Mouse (Mus musculus) monocyte, adult 5-6 weeks (primary cell): ENCODE measurements around the gene Slc12a6. TPM values are rescaled to one million over a fixed set of nuclear protein-coding genes. Genes with fewer than 3 reads are reported as not detected.
"Not testable (repeated sequence)": the region's sequence is repeated elsewhere in the genome, so short reads cannot be mapped to it uniquely, and the experiment has no call there.

ENCODE experiments used
- ATAC-seq: fragments of 153-309, 156-312 bp; replicated peaks from 2 replicates; pipeline ENCODE4 v1.8.0; 2017; ENCODE audit warnings: mild to moderate bottlenecking; ENCODE audit not compliant: low TSS enrichment, insufficient number of reproducible peaks, severe bottlenecking, poor library complexity, low FRiP score
- total RNA-seq: library from RNA; stranded (forward); fragments of 200-1000, 200-491, 200-594 nt; gene quantifications from 3 replicates; pipeline ENCODE4 v1.2.3, GENCODE M21; 2017

Slc12a6 gene
- total RNA-seq, 1 experiment from 2014 or later: 221 TPM

- no peak for ATAC-seq
Measured at GRCm38 (mm10) chr2:112259241-112259962, 6.2 kb upstream of the Slc12a6 start, which contains the start of gene Nutm1. Gene Nutm1, minus strand, starts transcription at chr2:112259291.

DNA sequence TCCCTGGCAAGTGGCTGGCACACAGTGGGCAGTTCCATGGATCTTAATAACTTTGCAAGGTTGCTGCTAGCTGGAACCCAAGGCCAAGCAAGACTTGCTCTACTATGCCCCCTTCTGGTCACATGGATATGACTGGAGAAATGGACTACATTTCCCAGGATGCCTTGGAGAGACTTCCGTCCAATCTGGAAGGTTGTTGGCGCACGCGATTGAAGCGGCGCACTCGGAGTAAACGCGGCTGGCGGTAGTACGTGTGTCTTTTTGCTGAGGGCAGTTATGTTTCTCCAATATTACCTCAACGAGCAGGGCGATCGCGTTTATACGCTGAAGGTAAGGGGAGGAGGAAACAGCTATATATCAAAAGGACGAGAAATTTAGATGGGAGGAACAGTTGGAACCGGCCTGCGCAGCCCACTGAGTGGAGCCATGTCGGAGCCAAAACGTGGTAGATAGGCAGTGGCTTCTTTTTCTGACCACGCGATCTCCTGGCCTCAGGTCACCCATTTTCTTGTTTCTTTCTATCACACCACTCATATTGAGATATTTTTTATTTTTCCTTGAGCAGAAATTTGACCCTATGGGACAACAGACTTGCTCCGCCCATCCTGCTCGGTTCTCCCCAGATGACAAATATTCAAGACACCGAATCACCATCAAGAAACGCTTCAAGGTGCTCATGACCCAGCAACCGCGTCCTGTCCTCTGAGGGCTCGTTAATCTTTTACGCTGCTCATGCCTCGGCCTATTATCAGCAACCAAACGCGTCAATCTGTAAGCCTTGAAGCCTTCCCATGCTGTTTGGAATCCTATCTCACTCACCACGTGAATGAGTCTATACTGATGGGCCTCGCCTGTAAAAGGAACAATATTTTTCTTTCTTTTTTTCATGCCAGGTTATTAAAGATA, 3.6 kb upstream of the Slc12a6 start, which contains the start of gene Nop10:
Nop10 (plus strand) TSS at position 179 of the 906 bp plus-strand sequence.
- ATAC-seq: peak; percentile 70

DNA sequence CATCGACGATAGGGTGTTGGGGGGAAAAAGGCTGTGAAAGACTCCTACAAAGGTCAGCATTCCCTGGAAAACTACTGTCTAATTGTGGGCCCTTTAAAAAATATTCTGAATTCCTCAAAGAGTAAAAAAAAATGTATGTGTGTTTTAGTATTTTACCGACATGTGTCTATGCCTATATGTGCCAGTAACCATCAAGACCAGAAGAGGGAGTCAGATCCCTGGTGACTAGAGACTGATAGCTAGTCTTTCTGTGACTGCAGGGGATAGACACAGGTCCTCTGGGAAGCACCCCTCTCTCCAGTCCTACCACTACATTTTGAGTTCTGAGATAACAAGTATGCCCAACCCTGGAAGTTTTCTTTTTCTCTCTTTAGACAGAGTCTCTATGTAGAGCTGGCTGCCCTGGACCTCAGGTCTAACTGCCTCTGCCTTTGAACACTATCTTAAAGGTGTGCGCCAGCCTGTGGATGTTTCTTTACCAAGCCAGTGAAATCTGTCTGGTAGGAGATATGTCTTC, 2.8 kb upstream of the Slc12a6 start:
- no peak for ATAC-seq

DNA sequence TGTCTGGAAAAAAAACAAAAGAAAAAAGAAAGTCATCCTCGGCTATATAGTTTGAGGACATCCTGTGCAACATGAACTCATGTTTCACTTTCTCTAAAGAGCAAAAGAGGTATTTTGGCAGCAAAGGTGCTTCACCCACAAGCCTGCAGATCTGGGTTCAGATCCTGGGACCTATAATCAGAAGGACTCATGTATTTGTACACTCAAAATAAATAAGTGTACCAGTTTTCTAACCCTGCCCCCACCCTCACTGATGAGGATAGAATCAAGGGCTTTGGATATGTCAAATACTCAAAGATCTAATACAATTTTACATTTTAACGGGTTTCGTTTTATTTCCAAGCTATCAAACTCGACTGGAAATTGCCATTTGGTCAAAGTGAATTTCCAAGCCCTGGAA, 1.3 kb upstream of the Slc12a6 start:
- ATAC-seq: no peak

DNA sequence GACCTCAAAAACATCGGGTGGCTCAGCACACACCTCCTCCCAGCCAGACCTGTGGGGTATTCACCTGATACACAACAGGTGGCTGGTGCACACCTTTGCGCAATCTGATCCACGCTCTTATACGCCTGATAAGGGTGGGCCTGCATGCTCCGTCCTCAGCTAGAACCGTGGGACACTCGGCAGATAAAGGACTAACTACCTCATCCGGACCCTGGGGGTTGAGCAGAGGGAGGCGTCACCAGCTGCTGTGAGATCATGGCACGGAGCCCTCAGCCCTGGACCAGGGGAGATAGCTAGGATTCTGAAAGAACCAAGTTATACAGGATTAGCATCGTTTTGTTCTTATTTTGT, 592 bp downstream of the Slc12a6 start, which contains the start of gene Gm21985:
Gm21985 (plus strand) TSS at position 73 of the 351 bp plus-strand sequence.
- peak; percentile 34 for ATAC-seq

- ATAC-seq: no peak
Measured at GRCm38 (mm10) chr2:112266780-112267179, 1.2 kb downstream of the Slc12a6 start.

DNA sequence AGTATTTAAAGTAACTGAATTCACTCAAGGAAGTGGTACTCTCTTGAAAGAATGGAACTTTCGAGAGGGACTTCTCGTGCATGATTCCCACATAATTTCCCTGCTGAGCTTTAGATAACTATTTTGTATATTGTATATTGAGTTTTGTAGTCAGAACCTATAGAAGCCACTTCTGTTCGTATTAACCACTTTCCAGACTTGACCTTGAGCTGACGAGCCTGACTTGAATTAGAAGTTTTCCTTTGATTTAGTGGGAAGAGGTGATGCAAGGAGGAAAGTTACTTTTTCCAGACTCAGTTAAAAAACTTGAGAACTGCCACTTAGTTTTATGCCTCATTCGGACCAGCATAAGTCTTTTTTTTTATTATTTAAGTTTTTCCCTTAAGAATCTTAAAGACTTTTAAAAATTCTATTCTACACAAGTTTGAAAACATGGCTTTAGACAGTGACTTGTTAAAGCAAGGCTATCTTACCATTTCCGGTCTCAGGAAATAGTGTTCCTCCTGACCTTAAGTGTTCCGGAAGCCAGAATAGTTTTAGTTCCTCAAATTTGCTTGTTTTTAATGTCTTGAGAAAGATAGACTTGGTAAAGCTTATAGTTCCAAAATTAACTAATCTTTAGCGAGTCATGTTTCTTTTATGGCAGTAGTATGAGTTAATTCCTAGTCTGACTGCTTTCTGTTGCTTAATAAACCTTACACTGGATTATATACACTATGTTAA, 2.1 kb downstream of the Slc12a6 start:
- peak; percentile 57 for ATAC-seq

DNA sequence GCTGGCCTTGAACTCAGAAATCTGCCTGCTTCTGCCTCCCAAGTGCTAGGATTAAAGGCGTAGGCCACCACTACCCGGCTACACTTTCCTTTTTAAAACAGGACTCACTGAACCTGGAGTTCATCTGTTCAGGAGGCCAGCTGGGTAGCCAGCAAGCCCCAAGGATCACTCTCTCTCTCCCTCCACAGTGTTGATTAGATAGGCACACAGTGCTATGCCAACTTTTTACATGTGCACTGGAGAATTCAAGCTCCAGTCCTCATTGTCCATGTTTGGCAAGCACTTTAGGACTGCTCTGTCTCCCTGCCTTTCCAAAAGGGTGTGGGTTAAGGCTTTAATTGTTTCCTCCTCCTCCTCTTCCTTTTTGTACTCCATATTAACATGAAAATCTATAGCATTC, 4.4 kb downstream of the Slc12a6 start:
- no peak for ATAC-seq

DNA sequence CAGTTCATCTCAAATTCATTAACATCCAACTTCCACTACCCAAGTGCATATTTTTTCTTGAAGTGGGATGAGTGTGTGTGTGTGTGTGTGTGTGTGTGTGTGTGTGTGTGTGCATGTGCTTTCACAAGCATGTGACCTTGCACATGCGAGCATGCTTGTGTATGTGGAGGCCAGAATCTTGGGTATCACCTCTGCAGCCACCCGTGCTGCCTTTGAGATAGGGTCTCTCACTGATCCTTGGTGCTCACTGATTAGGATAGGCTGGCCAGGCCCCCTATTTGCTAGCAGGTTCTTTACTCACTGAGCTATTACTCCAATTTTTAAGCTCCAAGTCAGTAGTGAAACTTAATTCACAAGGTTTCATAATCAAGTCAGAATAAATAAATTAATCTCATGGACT, 7.3 kb downstream of the Slc12a6 start:
- ATAC-seq: no peak

GRCm38 (mm10) chr2:112273474-112273873, 7.8 kb downstream of the Slc12a6 start:
- ATAC-seq: no peak

GRCm38 (mm10) chr2:112276870-112277269, 11.2 kb downstream of the Slc12a6 start:
- no peak for ATAC-seq

GRCm38 (mm10) chr2:112282846-112283245, 17.2 kb downstream of the Slc12a6 start:
- ATAC-seq: no peak

DNA sequence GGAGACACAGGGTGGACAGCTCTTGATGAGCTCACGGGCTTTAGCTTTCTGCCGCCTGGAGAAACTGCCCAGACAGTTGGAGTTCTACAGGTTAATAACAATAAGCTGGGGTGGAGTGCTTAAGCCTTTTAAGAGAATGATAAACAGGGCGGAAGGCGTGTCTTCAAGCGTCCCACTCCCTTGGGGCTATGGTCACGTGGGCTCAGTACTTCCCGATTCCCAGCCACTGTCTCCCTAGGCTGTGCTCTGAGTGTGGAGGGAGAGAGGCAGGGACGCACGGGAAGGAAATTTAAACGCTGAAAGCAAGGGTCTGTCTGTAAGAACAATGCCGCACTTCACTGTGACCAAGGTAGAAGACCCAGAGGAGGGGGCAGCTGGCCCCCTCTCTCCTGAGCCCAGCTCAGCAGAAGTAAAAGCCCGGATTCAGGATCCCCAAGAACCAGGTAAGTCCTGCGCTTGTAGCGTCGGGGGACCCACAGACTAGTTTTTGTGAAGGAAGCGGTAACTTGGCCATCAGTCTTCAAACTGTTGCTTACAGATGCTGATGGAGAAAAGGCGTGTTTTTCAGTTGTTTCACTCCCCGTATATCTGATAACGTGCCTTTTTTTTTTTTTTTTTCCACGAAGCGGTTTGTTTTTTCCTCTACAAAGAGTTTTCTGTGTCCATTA, 18.9 kb downstream of the Slc12a6 start:
- peak; percentile 87 for ATAC-seq

GRCm38 (mm10) chr2:112285031-112285390, 19.4 kb downstream of the Slc12a6 start:
- no peak for ATAC-seq

DNA sequence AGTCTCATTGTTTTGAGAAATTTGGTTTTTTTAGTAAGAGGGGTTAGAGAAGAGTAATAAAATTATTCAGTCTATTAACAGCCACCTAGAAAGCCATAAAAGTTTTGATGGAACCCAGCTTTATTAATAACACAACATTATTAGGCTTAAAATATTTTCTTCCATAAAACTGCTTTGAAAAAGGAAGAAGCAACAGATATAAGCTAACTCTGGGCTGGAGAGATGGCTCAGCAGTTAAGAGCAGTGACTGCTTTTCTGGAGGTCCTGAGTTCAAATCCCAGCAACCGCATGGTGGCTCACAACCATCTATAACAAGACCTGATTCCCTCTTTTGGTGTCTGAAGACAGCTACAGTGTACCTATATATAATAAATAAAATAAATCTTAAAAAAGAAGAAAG, 20.4 kb downstream of the Slc12a6 start:
- ATAC-seq: not testable (repeated sequence)

- ATAC-seq: no peak
Measured at GRCm38 (mm10) chr2:112287059-112287458, 21.4 kb downstream of the Slc12a6 start.

DNA sequence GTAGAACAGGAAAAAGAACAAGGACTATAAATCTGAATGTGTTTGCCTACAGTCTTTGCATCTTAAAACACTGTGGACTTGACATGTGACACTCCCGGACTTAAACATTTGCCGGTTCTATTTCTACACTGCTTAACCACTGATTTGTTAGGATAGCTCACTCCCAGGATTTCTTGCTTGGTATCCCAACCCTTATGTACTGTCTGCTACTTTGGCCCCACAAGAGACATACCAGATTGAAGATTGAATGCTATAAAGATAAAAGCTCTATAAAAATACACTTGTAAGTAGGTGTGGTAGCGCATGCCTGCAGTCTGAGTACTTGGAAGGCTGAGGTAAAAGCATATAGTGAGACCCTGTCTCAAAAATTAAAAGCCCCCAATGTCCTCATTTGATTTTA, 23.9 kb downstream of the Slc12a6 start:
- ATAC-seq: no peak

DNA sequence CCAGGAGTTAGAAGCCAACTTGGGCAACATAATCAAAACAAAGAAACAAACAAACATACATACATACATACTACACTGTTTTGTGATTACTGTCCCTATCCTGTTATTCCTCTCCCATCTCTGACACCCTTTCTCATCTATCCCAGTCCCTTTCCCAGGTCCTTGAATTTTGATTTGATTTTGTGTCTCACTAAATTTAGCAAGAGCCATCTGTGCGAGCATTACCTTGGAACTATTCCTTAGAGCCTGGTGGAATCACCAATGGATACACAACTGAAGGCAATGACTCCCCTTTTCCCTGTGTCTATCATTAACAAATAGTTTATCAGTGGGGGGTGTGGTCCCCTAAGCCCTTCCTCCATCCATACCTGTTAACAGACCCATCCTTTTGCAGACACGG, 27.2 kb downstream of the Slc12a6 start:
- ATAC-seq: no peak
